Mouse (Mus musculus): ENCODE measurements around the gene Scrn2. TPM values are rescaled to one million over a fixed set of nuclear protein-coding genes. Genes with fewer than 3 reads are reported as not detected.

Gene Scrn2
- total RNA-seq (2021) = 1 to 10 TPM; 5.5 to 7.3 TPM

- intact Hi-C loops (cut with DNase I) = no loop called here
- peak; percentile 80 for DNase-seq
Measured at GRCm38 (mm10) chr11:97029686-97030417, at the start of gene Scrn2. Gene Scrn2 (plus strand): TSS chr11:97029938.

- no peak for DNase-seq
- intact Hi-C loops (cut with DNase I) = no loop called here
Measured at GRCm38 (mm10) chr11:96980021-96980420, 49.7 kb upstream of the Scrn2 start.

- intact Hi-C loops (cut with DNase I) = no loop called here
- no peak for DNase-seq
Measured at GRCm38 (mm10) chr11:96981461-96981860, 48.3 kb upstream of the Scrn2 start.

GRCm38 (mm10) chr11:96982355-96982754 lies 47.4 kb upstream of the Scrn2 start:
- peak; percentile 86 for DNase-seq
- intact Hi-C loops (cut with DNase I) = loop anchor here (2.0 kb wide), 1 partner anchor 40 kb away; no protein-coding TSS in a partner anchor

- no peak for DNase-seq
- intact Hi-C loops (cut with DNase I) = loop anchor here (2.0 kb wide), 1 partner anchor 40 kb away; no protein-coding TSS in a partner anchor
Measured at GRCm38 (mm10) chr11:96982859-96983258, 46.9 kb upstream of the Scrn2 start, which contains the start of gene Sp2. Gene Sp2 (minus strand): TSS chr11:96982959.

- DNase-seq = no peak
- intact Hi-C loops (cut with DNase I) = no loop called here
Measured at GRCm38 (mm10) chr11:96984903-96985302, 44.8 kb upstream of the Scrn2 start.

GRCm38 (mm10) chr11:96986463-96986862 lies 43.3 kb upstream of the Scrn2 start:
- DNase-seq = no peak
- intact Hi-C loops (cut with DNase I) = no loop called here

GRCm38 (mm10) chr11:96987873-96988655 lies 41.7 kb upstream of the Scrn2 start:
- intact Hi-C loops (cut with DNase I) = no loop called here
- DNase-seq = no peak

GRCm38 (mm10) chr11:96991501-96991900 lies 38.2 kb upstream of the Scrn2 start:
- no peak for DNase-seq
- intact Hi-C loops (cut with DNase I) = no loop called here

- intact Hi-C loops (cut with DNase I) = no loop called here
- no peak for DNase-seq
Measured at GRCm38 (mm10) chr11:96992722-96993311, 36.9 kb upstream of the Scrn2 start.

GRCm38 (mm10) chr11:96995031-96995430 lies 34.7 kb upstream of the Scrn2 start:
- DNase-seq = no peak
- intact Hi-C loops (cut with DNase I) = no loop called here

GRCm38 (mm10) chr11:96995836-96996772 lies 33.6 kb upstream of the Scrn2 start:
- intact Hi-C loops (cut with DNase I) = no loop called here
- DNase-seq = no peak

GRCm38 (mm10) chr11:96996773-96997379 lies 32.9 kb upstream of the Scrn2 start:
- DNase-seq = no peak
- intact Hi-C loops (cut with DNase I) = no loop called here

- intact Hi-C loops (cut with DNase I) = no loop called here
- DNase-seq = peak; percentile 41
Measured at GRCm38 (mm10) chr11:96997380-96997956, 32.3 kb upstream of the Scrn2 start.

- intact Hi-C loops (cut with DNase I) = no loop called here
- DNase-seq = no peak
Measured at GRCm38 (mm10) chr11:97003170-97003569, 26.6 kb upstream of the Scrn2 start.

GRCm38 (mm10) chr11:97007093-97007794 lies 22.5 kb upstream of the Scrn2 start:
- intact Hi-C loops (cut with DNase I) = no loop called here

GRCm38 (mm10) chr11:97009198-97009790 lies 20.4 kb upstream of the Scrn2 start:
- intact Hi-C loops (cut with DNase I) = no loop called here
- no peak for DNase-seq

More at GRCm38 (mm10) chr11:97007093-97007794, 22.5 kb upstream of the Scrn2 start:
- DNase-seq = no peak

- DNase-seq = no peak
- intact Hi-C loops (cut with DNase I) = no loop called here
Measured at GRCm38 (mm10) chr11:97013121-97013670, 16.5 kb upstream of the Scrn2 start, which contains the start of gene Sp6. Gene Sp6 (plus strand): TSS chr11:97013394.

Data from left cerebral cortex, postnatal 4 days (tissue).